Mouse (Mus musculus): ENCODE measurements at regions not wholly inside any gene's neighbourhood (a gene's known extent, or its start where the extent isn't known, plus 50 kb on each side); places are given as distances from the start of the nearest gene placed in this dataset.

DNA sequence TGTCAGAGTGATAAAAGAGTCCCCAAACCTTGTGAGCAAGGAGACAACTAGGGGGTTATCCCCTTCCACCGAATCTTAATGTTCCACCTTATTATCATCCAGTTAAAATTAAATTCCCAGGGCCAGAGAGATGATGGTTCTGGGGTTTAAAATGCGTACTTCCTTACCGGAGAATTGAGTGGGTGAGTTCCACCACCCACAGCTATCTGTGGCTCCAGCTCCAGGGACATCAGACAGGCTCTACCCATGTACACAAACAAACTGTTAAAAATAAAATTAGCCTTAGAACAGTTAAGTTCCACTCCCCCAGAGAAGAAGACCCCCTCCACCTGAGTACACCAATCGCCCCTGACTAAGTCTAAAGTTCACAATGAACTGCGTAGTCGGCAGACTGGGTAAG, 52.0 kb upstream of the Mgat5 start:
- DNase-seq (ENCODE audit: low spot score): no peak

DNA sequence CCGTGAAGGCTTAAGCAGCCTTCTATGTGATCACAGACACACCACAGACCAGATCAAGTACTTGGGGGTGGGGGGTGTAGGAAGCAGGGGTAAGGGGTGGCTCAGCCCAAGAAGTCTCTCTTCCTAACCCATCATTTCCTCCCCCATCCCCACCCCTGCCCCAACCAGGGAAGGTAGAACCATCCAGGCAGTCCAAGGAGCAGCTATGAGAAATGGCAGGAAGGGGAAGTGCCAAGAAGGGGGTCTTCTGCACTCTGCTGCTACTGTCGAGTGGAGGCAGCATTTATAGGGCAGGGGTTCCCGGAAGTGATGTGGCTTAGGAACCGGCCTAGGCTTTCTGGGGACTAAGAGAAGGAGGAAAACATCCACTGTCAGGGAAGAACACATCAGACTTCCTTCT, 69.3 kb upstream of the Mgat5 start:
- DNase-seq (ENCODE audit: low spot score): no peak

DNA sequence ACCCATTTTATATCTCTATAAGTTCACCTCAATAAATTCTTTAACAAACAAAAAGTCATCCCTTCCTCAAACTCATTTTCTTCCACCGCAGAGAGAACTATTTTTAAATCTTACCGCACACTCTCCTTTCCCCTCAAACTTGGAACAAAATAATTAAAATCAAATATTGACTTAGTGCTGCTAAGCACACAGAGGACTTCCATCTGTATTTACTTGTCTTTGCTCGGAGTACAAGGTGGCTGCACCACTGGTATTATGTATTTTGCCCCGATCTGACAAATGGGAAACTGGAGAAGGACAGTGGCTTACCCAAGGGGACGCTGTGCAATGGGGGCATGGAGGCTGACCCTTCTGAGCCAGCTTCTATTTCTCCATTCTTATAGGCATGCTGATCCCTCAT, 72.9 kb upstream of the Mgat5 start:
- DNase-seq (ENCODE audit: low spot score): no peak

DNA sequence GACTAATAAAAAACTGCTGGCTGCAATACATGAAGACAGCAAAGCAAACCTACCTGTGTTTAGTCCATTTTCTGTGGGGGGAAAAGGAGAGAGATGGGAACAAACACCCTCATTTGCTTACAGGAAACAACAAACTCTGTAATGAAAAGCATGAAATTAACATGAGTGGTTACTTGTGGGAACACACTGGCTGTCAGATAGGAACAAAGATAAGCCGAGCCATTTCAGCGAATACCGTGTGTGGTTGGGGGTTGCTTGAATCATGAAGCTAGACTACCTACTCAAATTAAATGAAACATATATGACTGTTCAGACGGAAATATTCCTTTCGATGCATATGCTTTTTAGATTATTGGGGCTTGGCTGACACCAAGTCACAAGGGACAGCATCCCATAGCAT, 80.0 kb upstream of the Mgat5 start:
- no peak for DNase-seq (ENCODE audit: low spot score)

DNA sequence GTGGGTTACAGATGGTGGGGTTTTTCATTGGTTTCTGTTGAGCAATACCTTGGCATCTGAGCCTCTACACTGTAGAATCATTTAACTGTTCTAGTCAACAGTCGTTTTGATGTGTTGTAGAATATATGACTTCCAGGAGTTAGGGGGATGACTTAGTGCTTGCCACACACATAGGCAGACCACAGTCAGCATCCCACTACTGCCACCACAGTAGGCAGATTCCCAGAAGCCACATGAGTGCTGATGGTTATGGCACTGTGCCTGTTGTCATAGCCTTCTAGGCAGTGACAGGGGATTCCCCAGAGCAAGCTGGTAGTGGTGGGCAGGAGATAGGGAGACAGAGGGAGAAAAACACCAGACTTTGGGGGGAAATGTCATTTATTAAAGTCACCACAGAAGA, 86.8 kb upstream of the Mgat5 start:
- no peak for DNase-seq (ENCODE audit: low spot score)

DNA sequence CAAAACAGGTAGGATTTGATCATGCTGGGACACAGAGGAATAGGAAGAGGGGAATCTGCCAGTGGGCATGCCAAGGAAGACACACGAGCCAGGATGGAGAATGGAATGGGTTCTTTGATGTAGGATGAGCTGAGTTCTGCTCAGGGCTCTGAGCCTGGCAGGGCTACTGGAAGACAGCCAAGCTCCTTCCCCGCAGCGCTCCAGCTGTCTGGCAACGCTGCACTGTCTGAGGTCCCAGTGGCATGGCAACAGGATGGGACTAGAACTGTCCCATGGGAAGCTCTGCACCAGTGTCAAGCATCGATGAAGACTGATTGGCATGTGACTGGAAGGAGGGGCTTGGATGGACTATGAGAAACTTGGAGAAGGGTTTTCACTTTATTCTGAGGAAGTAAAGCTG, 97.3 kb upstream of the Mgat5 start:
- no peak for DNase-seq (ENCODE audit: low spot score)

DNA sequence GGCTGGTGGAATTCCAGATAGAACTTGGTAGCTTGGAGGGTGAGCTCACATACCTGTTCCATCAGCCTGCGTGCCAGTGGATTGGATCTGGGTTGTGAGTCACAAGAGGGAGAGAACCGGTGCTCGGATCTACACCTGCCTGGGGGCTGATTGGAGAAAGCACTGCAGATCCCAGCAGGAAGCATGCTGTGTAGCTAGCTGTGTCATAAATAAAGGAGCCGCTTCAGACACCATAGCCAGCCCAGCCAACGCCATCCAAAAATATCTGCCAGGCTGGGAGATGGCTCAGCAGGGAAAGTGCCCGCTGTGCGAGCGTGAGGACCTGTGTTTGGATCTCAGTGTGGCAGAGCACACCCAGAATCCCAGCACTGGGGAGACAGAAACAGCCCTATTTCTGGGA, 99.0 kb upstream of the Mgat5 start:
- no peak for DNase-seq (ENCODE audit: low spot score)

DNA sequence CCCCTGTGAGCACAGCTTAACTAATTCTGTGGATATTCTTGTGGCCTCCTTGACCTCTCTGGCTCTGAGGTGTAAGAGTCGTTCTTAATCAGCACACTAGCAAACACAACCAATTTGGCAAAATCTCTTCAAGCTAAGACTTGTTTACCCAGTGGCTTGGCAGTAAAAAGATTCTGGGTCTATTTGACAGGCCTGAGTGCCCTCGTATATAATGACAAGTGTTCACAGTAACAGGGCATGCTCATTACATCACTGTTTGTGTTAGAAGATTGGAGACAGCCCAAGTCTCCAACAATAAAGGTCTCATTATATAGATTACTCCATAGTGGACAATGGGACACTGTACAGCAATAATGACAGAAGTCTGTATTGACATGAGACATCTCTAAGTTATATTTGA, 101.2 kb upstream of the Mgat5 start:
- DNase-seq (ENCODE audit: low spot score): no peak

DNA sequence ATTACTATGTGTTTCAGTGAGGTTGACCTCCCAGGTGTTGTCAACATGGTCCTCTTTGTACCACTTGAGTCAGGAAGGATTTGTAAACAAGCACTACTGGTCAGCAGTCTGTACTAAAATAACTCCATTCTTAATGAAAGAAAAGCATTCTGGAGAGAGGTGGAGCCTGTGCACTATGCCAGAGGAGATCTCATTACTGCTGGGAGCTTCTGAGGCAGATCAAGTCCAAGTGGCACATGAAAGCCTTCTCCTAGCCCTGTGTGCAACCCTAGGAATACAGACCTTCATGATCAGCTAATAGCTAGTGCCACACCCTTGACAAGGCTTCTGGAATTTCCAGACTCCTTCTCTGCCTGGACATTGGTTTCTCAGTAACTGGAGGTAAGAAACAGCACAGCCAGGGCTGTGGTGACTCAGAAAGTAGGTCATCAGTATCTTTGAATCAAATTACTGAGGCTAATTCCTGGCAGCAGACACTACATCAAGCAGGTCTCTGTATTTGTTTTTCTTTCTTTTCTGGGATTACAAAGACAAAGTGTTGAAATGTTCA, 105.9 kb upstream of the Mgat5 start:
- no peak for DNase-seq (ENCODE audit: low spot score)

DNA sequence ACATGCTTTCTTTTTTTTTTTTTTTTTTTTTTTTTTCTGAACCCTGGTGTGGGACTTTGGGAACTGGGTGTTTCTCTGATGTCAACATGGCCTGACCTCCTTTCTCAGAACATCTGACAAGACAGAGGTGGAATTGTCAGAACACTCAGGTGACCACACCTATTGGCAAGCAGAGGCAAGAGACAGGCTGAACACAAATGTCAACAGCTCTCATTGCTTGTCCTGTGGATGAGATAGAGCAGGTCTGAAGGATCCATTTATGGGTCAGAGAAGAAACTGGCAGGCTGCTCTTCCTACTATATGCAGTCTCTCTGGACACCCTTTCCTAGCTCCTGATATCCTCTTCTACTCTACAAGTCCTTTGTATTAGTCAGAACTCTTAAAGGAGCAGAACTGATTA, 117.2 kb upstream of the Mgat5 start:
- DNase-seq (ENCODE audit: low spot score): no peak

DNA sequence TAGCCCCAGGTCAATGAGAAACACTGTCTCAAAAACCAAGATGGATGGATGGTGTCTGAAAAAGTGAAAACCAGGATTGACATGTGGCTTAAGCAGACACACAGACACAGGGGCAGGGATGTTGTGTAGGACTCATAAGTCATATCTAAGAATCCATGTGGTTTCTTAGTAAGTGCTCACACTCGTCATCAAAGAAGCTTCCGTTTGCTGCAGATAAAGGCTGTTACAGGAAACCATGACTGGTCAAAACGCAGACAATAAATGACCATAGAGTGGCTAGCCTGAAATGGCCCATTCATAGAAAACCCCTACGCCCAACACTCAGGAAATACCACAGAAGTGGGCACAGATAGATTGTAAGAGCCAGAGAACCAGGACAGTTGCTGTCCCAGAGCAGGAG, 118.8 kb upstream of the Mgat5 start:
- no peak for DNase-seq (ENCODE audit: low spot score)

DNA sequence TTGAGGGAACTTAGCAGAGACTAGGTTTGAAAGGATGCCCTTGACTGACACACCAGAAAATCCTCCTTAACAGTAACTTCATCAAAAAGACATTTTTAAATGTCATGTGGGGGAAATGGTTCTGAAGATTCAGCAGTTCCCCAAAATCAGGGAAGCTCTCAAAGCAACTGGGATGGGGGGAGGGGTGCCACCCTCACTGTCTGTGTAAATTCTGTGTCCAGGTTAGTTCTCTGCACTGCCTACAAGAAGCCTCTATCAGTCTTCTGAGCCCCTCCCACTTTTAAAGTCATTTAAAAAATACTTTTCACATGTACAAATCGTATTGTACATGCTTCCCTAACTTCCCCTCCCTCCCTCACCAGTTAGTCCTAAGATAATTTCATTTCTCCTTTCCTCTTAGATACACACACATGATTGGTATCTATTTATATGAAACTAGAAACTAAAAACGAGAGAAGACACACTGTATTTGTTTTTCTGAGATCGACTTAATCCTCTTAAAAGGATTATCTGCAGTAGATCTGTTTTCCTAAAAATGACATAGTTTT, 121.0 kb upstream of the Mgat5 start:
- no peak for DNase-seq (ENCODE audit: low spot score)

DNA sequence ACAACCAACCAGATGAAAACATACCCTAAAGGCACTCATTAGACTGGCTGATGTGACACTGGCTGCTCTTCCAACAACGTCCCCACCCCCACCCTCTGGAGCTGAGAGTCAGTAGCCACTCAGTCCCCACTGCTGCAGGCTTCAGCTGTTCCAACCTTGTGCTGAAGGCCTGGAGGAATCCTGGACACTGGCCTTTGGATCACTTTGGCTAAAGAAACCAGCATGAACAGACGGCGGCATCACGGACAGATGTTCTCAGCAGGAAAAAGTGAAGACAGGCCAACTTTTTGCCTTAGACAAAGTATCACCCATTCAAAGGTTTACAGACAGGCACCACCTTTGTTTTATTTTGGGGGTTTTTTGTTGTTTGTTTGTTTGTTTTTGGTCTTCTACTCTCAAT, 125.8 kb upstream of the Mgat5 start:
- no peak for DNase-seq (ENCODE audit: low spot score)

DNA sequence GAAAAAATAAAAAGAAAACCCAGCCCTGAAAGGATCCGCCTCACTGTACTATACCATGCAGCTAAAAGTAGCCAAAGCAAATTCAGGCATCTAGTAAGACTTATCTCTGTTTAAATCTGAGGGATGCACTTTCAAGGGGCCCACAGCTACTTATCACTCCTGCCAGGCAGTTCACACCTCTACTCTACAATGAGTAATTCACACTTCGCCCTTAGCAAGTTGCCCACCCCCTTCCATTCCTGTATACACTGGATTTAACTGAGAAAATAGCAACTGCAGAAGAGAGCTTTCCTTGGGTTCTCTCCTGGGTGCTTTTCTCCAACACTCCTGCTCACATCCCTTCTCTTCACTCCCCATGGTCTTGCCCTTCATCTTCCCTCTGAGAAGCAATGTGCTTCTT, 142.4 kb upstream of the Mgat5 start:
- DNase-seq (ENCODE audit: low spot score): no peak

DNA sequence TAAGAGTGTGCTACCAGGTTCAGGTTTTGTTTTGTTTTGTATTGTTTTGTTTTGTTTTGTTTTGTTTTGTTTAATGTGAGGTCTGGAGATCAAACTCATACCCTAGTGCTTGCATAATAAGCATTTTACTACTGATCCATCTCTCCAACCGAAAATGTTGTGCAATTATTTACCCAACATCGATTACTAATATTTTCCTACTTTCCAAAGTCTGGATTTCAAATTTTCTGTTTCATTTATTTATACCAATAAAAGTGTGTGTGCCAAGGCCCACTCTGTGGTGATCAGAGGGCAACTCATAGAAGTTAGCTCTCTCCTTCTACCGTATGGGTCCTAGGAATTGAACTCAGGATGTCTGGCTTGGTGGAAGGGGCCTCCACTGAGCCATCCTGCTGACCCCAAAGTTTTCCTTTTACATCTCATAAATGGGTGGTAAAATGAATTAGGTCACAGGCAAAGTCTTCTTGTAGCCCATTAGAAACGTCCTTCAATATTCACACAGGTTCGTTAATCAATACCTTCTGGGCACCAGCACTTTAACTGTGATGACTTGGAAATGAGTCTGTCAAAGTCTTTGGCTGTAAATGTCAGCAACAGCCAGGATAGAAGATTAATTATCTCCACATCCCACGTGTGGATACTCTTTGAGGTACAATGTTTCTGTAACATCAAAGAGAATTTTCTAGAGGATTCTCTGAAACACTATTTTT, 158.9 kb upstream of the Mgat5 start:
- no peak for DNase-seq (ENCODE audit: low spot score)

DNA sequence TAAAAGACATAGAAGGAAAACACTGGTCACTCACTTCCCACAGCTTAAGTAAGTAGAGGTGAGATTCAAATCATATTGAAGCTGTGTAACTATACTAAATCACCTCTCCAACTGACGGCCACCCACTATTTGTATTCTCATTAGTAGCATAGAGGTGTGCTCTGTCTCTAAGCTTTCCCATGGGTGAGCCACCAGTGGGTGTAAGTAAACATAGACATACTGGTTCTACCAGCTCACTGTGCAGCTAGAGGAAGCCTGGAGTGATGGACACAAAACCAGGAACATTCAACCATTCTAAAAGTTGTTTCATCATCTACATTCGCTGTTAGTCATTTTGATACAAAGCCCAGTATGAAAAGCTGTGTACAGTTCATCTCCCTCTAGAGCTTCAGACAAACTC, 170.1 kb upstream of the Mgat5 start:
- no peak for DNase-seq (ENCODE audit: low spot score)

DNA sequence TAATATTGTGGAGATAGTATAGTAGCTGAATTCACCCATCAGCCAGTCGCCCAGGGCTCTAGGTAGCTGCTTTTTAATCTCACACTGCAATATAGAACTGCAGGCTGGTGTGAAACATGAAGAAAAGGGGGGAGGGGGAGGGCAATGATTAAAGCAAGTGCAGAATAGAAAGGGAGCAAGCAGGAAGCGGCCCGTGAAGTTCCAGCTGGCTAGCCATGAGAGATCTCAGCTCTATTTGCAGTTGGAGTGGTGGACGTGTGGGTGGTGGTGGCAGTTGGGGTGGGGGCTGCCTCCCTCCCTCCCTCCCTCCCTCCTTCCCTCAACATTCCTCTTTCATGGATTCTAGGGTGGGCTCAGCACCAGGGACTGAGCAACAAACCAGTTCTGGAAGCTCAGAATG, 173.3 kb upstream of the Mgat5 start:
- DNase-seq (ENCODE audit: low spot score): no peak

DNA sequence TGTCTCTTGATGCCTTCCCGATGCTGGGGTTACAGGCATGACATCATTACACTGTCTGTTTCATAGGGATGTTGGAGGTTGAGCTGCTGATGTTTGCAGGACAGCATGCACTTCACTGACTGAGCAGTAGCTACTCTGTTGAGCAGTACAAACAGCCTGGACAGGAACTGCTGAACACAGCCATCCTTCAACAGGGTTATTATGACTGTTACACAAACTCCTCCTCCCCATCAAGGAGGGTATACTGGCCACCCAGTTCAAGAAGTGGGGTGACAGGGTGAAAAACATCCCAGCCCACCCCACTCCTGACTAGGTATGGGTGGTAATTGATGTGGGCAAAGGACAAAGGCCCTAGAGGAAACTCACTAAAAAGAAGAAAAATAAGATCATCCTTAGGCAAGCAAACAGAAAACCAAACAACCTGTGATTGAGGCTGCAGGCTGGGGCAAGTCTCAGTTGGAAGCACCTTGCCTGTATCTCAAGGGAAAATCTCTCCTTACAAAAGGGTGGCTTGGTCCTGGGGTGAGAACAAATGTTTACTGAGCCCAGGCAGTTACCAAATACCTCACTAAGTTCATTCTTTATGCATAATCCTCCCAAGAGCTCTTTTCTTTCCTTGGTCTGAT, 175.8 kb upstream of the Mgat5 start:
- no peak for DNase-seq (ENCODE audit: low spot score)

DNA sequence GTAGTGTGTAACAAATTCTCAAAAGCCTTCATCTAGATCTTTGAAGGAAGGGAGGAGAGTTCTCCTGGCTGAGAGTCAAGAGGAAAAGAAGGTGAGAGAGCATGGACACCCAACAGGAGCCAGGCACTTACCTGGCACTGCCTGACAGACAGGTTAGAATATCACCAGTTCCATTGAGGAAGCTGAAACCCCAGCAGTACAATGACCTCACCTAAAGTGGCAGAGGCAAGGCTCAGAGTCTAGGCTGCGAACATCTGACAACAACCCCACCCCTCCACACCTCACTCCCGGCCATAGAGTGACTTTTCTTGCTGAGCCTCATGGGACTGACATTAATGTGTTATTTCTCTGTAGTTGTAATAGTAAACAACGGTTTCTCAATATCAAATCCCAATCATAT, 181.7 kb upstream of the Mgat5 start:
- DNase-seq (ENCODE audit: low spot score): no peak

DNA sequence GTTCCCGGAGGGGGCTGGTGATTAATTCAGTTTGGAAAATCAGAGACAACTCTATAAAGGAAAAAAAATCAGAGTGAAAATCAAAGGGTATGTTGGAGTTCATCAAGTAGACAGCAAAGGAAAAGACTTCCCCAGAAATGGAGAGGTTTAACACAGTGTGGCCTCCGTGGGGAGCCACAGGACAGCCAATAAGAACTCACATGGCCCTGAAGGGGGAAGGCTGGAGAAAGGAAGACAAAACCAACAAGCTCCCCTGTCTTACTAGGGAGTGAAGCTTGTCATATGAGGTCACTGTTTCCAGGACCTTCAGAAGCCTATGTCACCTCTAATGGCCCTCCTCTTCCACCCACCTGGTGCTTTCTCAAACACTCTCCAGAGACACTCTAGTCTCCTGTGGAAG, 187.1 kb upstream of the Nckap5 start:
- no peak for DNase-seq (ENCODE audit: low spot score)

DNA sequence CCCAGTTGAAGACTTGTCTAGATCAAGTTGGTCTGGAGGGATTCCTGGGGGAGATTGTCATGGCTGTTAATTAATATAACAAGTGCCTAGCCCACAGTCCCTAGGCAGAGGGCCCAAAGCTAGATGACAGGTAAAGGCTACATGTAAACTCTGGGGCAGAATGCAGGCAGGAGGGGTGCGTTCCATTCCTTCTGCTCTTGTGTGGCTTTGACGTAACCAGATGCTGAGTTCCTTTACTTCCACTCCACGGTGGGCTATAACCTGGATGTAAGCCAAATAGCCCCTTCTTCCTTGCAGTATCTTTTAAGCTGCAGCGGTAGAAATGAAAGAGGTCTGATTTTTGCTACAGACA, 185.3 kb upstream of the Nckap5 start:
- DNase-seq (ENCODE audit: low spot score): no peak

DNA sequence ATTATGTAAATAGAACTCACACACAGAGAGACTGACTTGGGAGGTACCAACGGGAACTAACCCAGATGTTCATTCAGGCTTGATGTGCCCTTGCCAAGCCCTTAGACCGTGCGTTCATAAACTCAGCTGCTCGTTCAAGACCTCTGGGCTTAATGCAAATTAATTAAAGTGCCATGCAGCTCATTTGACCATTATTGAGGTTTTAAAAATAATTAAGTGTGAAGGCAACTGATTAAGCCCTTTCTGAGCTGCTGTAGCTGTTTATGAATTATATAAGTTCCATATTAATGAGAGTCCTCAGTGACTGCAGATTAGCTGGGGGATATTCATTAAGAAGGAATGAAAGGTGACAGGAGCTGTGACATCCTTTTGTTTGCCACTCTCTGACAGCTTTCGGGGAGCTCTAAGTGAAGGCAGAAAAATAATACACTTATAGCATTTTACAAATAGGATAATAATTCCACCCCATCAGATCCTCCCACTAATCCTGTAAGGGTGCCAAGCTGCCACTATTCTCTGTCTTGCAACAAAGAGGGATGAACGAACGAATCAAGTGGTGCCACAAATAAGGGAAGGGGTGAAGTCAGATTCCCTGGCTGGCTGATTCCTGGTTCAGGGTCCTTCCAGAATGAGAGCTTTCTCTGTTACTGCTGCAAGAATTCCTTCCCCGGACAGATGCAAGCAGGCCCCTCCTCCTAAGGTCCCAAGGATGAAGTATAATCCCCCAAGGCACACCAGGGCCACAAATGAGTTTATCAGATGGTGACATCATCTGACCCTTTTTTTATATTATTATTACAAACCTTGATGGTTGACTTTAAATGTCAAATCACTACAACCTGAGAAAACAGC, 184.7 kb upstream of the Nckap5 start:
- DNase-seq (ENCODE audit: low spot score): no peak

DNA sequence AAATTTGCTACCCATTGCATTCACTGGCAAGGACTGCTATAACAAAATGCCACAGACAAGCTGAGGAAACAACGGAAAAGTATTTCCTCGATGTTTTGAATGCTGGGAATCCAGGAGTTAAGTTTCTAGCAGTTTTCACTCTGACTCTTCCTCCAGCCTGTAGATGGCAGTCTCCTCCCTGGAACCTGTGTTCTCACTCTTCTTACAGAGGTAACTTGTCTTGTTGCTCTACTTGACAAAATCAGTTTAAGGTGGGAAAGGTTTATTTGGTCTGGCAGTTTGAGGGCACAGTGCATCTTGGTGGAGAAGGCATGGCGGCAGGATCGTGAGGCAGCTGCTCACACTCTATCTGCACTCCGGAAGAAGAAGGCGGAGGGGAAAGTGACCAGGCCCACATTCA, 181.3 kb upstream of the Nckap5 start:
- DNase-seq (ENCODE audit: low spot score): no peak
